Mouse (Mus musculus) hindbrain, embryonic 12.5 days (tissue): ENCODE measurements at regions not wholly inside any gene's neighbourhood (a gene's known extent, or its start where the extent isn't known, plus 50 kb on each side); places are given as distances from the start of the nearest gene placed in this dataset.

Source experiments
- ATAC-seq: fragments of 200-750 bp; cut with Nextera tagmentation; 2 replicates; pipeline ENCODE4 v1.8.0; 2017; ENCODE audit warnings: moderate TSS enrichment; ENCODE audit not compliant: low FRiP score
- H3K27ac ChIP-seq: fragments of 300-500 bp; sonication (generic); 2 replicates; pipeline ENCODE4 v1.5.1; 2016; ENCODE audit warnings: mild to moderate bottlenecking
- H3K27me3 ChIP-seq: fragments of 300-500 bp; sonication (generic); 2 replicates; pipeline ENCODE4 v1.6.1; 2016; ENCODE audit warnings: mild to moderate bottlenecking
- H3K36me3 ChIP-seq: fragments of 300-500 bp; sonication (generic); 2 replicates; pipeline ENCODE4 v1.6.1; 2016; ENCODE audit warnings: mild to moderate bottlenecking
- H3K4me1 ChIP-seq: fragments of 300-500 bp; sonication (generic); 2 replicates; pipeline ENCODE4 v1.6.1; 2016
- H3K4me2 ChIP-seq: fragments of 300-500 bp; sonication (generic); replicated peaks from 2 replicates; pipeline ENCODE4 v1.6.1; 2016; ENCODE audit warnings: mild to moderate bottlenecking
- H3K4me3 ChIP-seq: fragments of 300-500 bp; sonication (generic); 2 replicates; pipeline ENCODE4 v1.5.1; 2016; ENCODE audit warnings: mild to moderate bottlenecking
- H3K9ac ChIP-seq: fragments of 300-500 bp; sonication (generic); 2 replicates; pipeline ENCODE4 v1.6.1; 2016; ENCODE audit warnings: mild to moderate bottlenecking, moderate library complexity
- H3K9me3 ChIP-seq: fragments of 300-500 bp; sonication (generic); replicated peaks from 2 replicates; pipeline ENCODE4 v1.6.1; 2016; ENCODE audit warnings: mild to moderate bottlenecking
- WGBS: fragments of 180-500 bp; shearing (Covaris S2); methylation state at CpG from one replicate; pipeline ENCODE4 v1.1.7; 2016; 5-methylcytosine and 5-hydroxymethylcytosine counted together

- Histone ChIP-seq H3K4me1 (no peaks in the 10 kb centered on the region), H3K36me3 (no peaks in the 10 kb centered on the region), H3K27me3 (no peaks in the 10 kb centered on the region), H3K9ac (no peak overlapping the region), H3K4me3 (no peak overlapping the region), H3K9me3 (no peaks in the 10 kb centered on the region), H3K4me2 (no peak overlapping the region), H3K27ac (no peak overlapping the region)
- ATAC-seq = no peak
- 89% methylated on average over 3 of the region's 3 CpGs for WGBS
These were observed 856.2 kb upstream of the Chrm3 start for GRCm38 (mm10) chr13:11216671-11217330.

DNA sequence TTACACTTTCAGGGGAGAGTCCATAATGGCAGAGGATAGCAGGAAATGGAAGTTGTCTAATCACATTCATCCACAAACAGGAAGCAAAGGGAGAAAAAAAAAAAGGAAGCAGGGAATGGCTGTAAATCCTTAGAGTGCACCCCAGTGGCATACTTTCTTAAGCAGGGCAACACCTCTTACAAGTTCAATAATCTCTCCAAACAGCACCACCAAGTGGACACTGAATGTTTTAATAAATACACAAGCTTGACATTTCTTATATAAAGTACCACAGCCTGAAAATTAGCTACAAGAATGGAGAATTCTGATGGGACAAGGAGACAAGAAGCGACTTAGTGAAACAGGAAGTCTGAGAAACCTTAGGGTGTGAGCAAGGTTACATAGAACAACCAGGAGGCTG lies 849.5 kb upstream of the Chrm3 start:
- Histone ChIP-seq H3K27me3 (no peaks in the 10 kb centered on the region), H3K4me2 (no peak overlapping the region), H3K27ac (no peak overlapping the region), H3K4me1 (no peaks in the 10 kb centered on the region), H3K9ac (no peak overlapping the region), H3K9me3 (no peaks in the 10 kb centered on the region), H3K4me3 (no peak overlapping the region), H3K36me3 (no peaks in the 10 kb centered on the region)
- ATAC-seq = no peak
- 94% methylated on average over 1 of the region's 1 CpGs for WGBS

DNA sequence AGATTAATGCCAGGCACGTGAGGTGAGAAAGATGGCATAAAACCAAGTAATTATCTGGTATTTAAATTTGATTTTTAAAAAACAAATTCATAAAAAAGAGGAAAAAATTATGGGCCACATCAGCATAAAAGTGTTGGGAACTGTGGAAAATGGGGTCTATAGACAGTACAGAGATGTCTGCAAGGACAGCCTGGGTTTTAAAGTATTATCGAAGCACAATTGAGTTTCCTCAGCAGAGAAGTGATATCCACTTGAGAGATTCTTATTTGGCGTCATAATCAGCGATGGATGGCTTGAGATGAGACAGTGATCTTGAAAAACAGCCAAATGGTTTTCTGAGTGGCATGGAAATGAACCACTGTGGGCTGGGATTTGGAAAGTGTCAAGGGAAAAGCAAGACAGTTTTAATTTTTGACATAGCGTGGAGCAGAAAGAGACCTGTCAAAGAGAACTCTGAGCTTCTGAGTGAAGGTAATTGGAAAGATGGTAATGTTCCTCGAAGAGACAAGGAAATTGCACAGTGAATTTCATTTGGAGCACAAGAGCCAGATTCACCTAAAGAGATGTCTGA lies 844.7 kb upstream of the Chrm3 start:
- H3K4me2 ChIP-seq = no peak overlapping the region
- no peaks in the 10 kb centered on the region for H3K4me1 ChIP-seq
- H3K27ac ChIP-seq = no peak overlapping the region
- WGBS = 86% methylated on average over 6 of the region's 6 CpGs
- no peaks in the 10 kb centered on the region for H3K27me3 ChIP-seq
- H3K36me3 ChIP-seq = no peaks in the 10 kb centered on the region
- no peak overlapping the region for H3K4me3 ChIP-seq
- no peaks in the 10 kb centered on the region for H3K9me3 ChIP-seq
- no peak for ATAC-seq
- no peak overlapping the region for H3K9ac ChIP-seq

GRCm38 (mm10) chr13:11201978-11202377 lies 841.3 kb upstream of the Chrm3 start:
- no peak overlapping the region for H3K4me2 ChIP-seq
- no peak for ATAC-seq
- no peaks in the 10 kb centered on the region for H3K9me3 ChIP-seq
- H3K36me3 ChIP-seq = no peaks in the 10 kb centered on the region
- no peak overlapping the region for H3K27ac ChIP-seq
- H3K9ac ChIP-seq = no peak overlapping the region
- no peaks in the 10 kb centered on the region for H3K4me1 ChIP-seq
- H3K27me3 ChIP-seq = no peaks in the 10 kb centered on the region
- no peak overlapping the region for H3K4me3 ChIP-seq

DNA sequence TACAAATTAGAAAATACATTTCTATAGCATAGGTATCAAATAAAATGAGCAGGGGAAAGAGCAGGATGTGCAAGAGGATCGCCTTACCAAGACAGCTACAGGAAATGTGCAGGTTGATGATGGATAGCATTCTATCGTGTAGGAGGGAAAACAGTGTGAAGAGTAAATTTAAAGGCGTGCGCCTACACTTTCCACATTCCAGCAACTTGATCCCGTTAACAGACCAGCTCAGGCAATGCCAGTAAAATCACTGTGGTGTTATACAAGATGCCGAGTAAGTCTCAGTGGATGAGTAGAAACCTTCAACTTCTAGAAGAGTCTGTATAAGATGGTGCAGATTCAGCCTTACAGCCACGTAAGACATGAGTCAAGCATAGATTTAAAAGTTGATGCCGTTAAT lies 831.8 kb upstream of the Chrm3 start:
- no peaks in the 10 kb centered on the region for H3K36me3 ChIP-seq
- no peak overlapping the region for H3K4me3 ChIP-seq
- no peaks in the 10 kb centered on the region for H3K27me3 ChIP-seq
- 76% methylated on average over 8 of the region's 8 CpGs for WGBS
- H3K9me3 ChIP-seq = no peaks in the 10 kb centered on the region
- ATAC-seq = no peak
- no peak overlapping the region for H3K4me2 ChIP-seq
- H3K9ac ChIP-seq = no peak overlapping the region
- H3K27ac ChIP-seq = no peak overlapping the region
- H3K4me1 ChIP-seq = no peaks in the 10 kb centered on the region

GRCm38 (mm10) chr13:11181191-11181590 lies 820.5 kb upstream of the Chrm3 start:
- no peaks in the 10 kb centered on the region for H3K9me3 ChIP-seq
- no peak overlapping the region for H3K4me2 ChIP-seq
- H3K27me3 ChIP-seq = no peaks in the 10 kb centered on the region
- H3K9ac ChIP-seq = no peak overlapping the region
- H3K4me3 ChIP-seq = no peak overlapping the region
- ATAC-seq = no peak
- H3K36me3 ChIP-seq = no peaks in the 10 kb centered on the region
- H3K4me1 ChIP-seq = no peaks in the 10 kb centered on the region
- no peak overlapping the region for H3K27ac ChIP-seq

GRCm38 (mm10) chr13:11180356-11180755 lies 819.7 kb upstream of the Chrm3 start:
- no peak overlapping the region for H3K27ac ChIP-seq
- H3K4me3 ChIP-seq = no peak overlapping the region
- H3K4me1 ChIP-seq = no peaks in the 10 kb centered on the region
- H3K9me3 ChIP-seq = no peaks in the 10 kb centered on the region
- no peaks in the 10 kb centered on the region for H3K27me3 ChIP-seq
- H3K36me3 ChIP-seq = no peaks in the 10 kb centered on the region
- H3K4me2 ChIP-seq = no peak overlapping the region
- no peak overlapping the region for H3K9ac ChIP-seq
- 91% methylated on average over 1 of the region's 1 CpGs for WGBS
- ATAC-seq = no peak

DNA sequence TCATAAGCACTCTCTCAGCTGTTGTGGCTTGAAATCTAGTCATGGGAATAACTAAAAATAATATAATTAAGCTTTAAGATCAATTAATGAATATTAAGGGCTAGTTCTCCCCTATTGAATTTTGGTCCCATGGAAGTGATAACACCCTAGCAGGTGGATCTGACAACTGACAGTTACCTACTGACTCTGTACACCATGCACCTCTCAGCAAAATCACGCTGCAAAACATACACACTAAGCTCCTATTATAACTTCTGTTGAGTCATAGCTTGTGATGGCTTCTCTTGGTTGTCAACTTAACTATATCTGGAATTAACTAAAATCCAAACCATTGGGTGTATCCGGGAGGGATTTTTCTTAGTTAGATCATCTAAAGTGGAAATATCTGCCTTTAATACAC lies 817.9 kb upstream of the Chrm3 start:
- no peaks in the 10 kb centered on the region for H3K27me3 ChIP-seq
- H3K36me3 ChIP-seq = no peaks in the 10 kb centered on the region
- no peaks in the 10 kb centered on the region for H3K4me1 ChIP-seq
- H3K27ac ChIP-seq = no peak overlapping the region
- no peak overlapping the region for H3K9ac ChIP-seq
- WGBS = 90% methylated on average over 2 of the region's 2 CpGs
- no peak for ATAC-seq
- H3K4me3 ChIP-seq = no peak overlapping the region
- no peaks in the 10 kb centered on the region for H3K9me3 ChIP-seq
- H3K4me2 ChIP-seq = no peak overlapping the region

GRCm38 (mm10) chr13:11177642-11178420 lies 817.2 kb upstream of the Chrm3 start:
- no peaks in the 10 kb centered on the region for H3K4me1 ChIP-seq
- 0 out of 2 replicates have a peak, but pooled peaks have one; percentile 22 for ATAC-seq

DNA sequence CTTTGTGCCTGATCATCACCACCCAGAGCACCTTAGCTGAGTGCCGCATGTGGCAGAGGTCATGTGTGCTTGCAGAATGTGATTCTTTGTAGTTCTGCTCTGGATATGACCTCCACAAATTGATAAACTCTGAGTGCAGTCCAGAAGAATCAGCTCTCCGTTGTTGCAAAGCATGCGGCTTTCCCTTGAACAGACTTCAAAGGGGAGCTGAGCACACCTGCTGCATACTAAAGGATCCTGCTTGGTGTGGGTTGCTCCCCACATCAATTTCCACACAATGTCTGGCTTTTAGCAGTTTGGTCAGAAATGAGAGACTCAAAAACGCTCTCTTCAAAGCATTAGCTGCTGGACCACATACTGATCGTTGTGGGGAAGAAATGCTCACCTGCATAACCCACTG lies 806.5 kb upstream of the Chrm3 start:
- Histone ChIP-seq H3K9me3 (no peaks in the 10 kb centered on the region), H3K9ac (no peak overlapping the region), H3K4me1 (no peaks in the 10 kb centered on the region), H3K27ac (no peak overlapping the region), H3K27me3 (no peaks in the 10 kb centered on the region), H3K4me3 (no peak overlapping the region), H3K36me3 (no peaks in the 10 kb centered on the region), H3K4me2 (no peak overlapping the region)
- no peak for ATAC-seq
- WGBS = 77% methylated on average over 5 of the region's 5 CpGs

More at GRCm38 (mm10) chr13:11177642-11178420, 817.2 kb upstream of the Chrm3 start:
- H3K4me2 ChIP-seq = no peak overlapping the region
- no peaks in the 10 kb centered on the region for H3K36me3 ChIP-seq
- peak overlapping the region; percentile 23; the same call in 1 of the 2 replicates for H3K27ac ChIP-seq
- no peaks in the 10 kb centered on the region for H3K9me3 ChIP-seq
- H3K4me3 ChIP-seq = no peak overlapping the region
- H3K9ac ChIP-seq = no peak overlapping the region
- WGBS = 78% methylated on average over 6 of the region's 6 CpGs
- H3K27me3 ChIP-seq = no peaks in the 10 kb centered on the region

GRCm38 (mm10) chr13:11164130-11164529 lies 803.5 kb upstream of the Chrm3 start:
- no peaks in the 10 kb centered on the region for H3K27me3 ChIP-seq
- 79% methylated on average over 3 of the region's 3 CpGs for WGBS
- H3K4me1 ChIP-seq = no peaks in the 10 kb centered on the region
- H3K9ac ChIP-seq = no peak overlapping the region
- no peak overlapping the region for H3K4me3 ChIP-seq
- H3K4me2 ChIP-seq = no peak overlapping the region
- H3K9me3 ChIP-seq = no peaks in the 10 kb centered on the region
- ATAC-seq = no peak
- no peaks in the 10 kb centered on the region for H3K36me3 ChIP-seq
- H3K27ac ChIP-seq = no peak overlapping the region

DNA sequence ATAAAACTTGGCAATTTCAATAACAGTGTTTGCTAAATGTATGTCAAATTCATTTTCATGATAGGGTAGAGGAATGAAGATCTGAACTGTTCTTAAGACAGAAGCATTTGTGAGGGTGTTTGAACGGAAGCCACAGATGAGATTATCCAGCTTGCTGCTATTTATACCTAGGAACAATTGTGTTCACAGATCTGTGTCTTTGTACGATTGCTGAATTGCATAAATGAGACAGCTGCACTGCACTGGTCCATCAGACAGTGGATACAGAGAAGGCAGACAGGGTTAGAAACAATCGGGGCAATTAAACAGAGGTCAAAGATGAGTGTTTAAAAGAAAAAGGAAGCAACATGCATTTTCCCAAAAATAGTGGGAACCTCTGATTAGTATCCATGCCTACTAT lies 786.6 kb upstream of the Chrm3 start:
- Histone ChIP-seq H3K4me1 (no peaks in the 10 kb centered on the region), H3K36me3 (no peaks in the 10 kb centered on the region), H3K9me3 (no peaks in the 10 kb centered on the region), H3K9ac (no peak overlapping the region), H3K4me3 (no peak overlapping the region), H3K4me2 (no peak overlapping the region), H3K27me3 (no peaks in the 10 kb centered on the region), H3K27ac (no peak overlapping the region)
- no peak for ATAC-seq
- 85% methylated on average over 3 of the region's 3 CpGs for WGBS

- 91% methylated on average over 2 of the region's 2 CpGs for WGBS
- no peak for ATAC-seq
- no peak overlapping the region for H3K27ac ChIP-seq
- H3K4me1 ChIP-seq = no peaks in the 10 kb centered on the region
- H3K36me3 ChIP-seq = no peaks in the 10 kb centered on the region
- H3K4me3 ChIP-seq = no peak overlapping the region
- no peak overlapping the region for H3K9ac ChIP-seq
- no peaks in the 10 kb centered on the region for H3K27me3 ChIP-seq
- H3K9me3 ChIP-seq = no peaks in the 10 kb centered on the region
- H3K4me2 ChIP-seq = no peak overlapping the region
These were observed 747.0 kb upstream of the Chrm3 start for GRCm38 (mm10) chr13:11107693-11108092.
